Mouse (Mus musculus): ENCODE results near the gene Gpi1. TPM values are rescaled to one million over a fixed set of nuclear protein-coding genes. Genes with fewer than 3 reads are reported as not detected.

Gpi1 gene
- polyA plus RNA-seq (2015; fragmentation: Nextera tagmentation; extraction: Ambion mirVana) = 173 and 218 TPM in 2 replicates

DNA sequence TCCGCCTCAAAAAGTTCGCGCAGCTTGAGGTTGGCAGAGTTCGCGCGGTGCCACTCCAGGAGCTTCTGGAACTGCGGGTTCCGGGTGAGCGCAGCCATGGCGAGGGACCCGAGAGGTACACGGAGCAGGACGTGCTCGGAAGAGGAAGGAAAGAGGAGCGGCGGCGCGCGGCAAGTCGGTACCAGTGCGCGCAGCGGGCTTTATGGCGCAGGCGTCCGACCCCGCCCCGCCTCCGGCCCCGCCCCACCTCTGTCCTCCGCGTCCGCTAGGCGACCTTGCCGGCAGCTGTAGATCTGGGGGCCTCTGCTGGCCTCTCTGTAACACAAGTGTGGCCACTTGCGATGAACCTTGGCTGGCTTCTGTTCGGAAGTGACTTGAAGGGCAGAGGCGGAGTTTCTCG is at the start of gene Gpi1:
Gene Gpi1, minus strand, starts transcription at position 221 of the 400 bp plus-strand sequence.
- ATAC-seq (peak; percentile 63), DNase-seq (peak; percentile 94)
- Histone ChIP-seq H3K36me3 (replicated peaks; ENCODE audit: insufficient read depth, low read length) (peaks cover 25% of the 10 kb centered on the region), H3K4me2 (ENCODE audit: low read depth, low read length) (peak within 1 kb of the TSS; percentile 96), H3K4me3 (ENCODE audit: low read depth, low read length) (peak within 1 kb of the TSS; percentile 88), H3K9me3 (ENCODE audit: low read length) (no peaks in the 10 kb centered on the region), H3K27me3 (ENCODE audit: insufficient read depth, low read length) (no peaks in the 10 kb centered on the region), H3K4me1 (ENCODE audit: insufficient read depth) (peaks cover 54% of the 10 kb centered on the region), H3K27ac (ENCODE audit: low read depth) (peak within 1 kb of the TSS; percentile 89), H3K9ac (replicated peaks) (peak within 1 kb of the TSS; percentile 89)
- 6% methylated on average over 20 of the region's 39 CpGs for WGBS (ENCODE audit: insufficient replicate concordance)
- TF ChIP-seq EP300 (IDR thresholded peaks at IDR 0.05; ENCODE audit: low read depth) (no peak), CTCF (IDR thresholded peaks at IDR 0.05; ENCODE audit: low read depth) (peak; percentile 64)

DNA sequence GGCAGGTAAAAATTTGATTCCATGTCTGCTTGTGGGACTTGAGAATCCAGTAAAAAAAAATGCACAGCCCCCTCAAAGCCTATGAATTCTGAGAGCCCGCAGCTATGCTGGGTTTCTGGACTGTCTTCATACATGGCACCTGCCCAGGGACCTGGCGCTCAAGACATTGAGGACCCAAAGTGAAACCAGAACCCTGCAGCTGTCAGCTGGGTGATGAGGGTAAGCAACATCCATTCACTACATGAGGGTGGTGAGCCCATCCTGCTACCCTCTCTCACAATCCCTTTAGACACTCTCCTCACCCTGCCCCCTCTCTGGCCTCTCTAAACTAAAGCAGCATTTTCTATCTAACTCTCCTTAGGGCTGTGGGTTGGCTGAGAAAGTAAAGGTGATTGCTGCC is 47.5 kb upstream of the Gpi1 start:
- DNase-seq (no peak), ATAC-seq (no peak)
- Histone ChIP-seq H3K9ac (replicated peaks) (no peak overlapping the region), H3K36me3 (replicated peaks; ENCODE audit: insufficient read depth, low read length) (no peaks in the 10 kb centered on the region), H3K4me3 (ENCODE audit: low read depth, low read length) (no peak overlapping the region), H3K27ac (ENCODE audit: low read depth) (no peak overlapping the region), H3K4me2 (ENCODE audit: low read depth, low read length) (no peak overlapping the region), H3K9me3 (ENCODE audit: low read length) (no peaks in the 10 kb centered on the region), H3K27me3 (ENCODE audit: insufficient read depth, low read length) (no peaks in the 10 kb centered on the region), H3K4me1 (ENCODE audit: insufficient read depth) (no peaks in the 10 kb centered on the region)
- TF ChIP-seq CTCF (IDR thresholded peaks at IDR 0.05; ENCODE audit: low read depth) (no peak), EP300 (IDR thresholded peaks at IDR 0.05; ENCODE audit: low read depth) (no peak)
- WGBS (ENCODE audit: insufficient replicate concordance) = 90% methylated on average over 2 of the region's 2 CpGs

- no peak overlapping the region for H3K9ac ChIP-seq (replicated peaks)
- DNase-seq = no peak
- no peaks in the 10 kb centered on the region for H3K9me3 ChIP-seq (ENCODE audit: low read length)
- WGBS (ENCODE audit: insufficient replicate concordance) = 81% methylated on average over 3 of the region's 3 CpGs
- no peaks in the 10 kb centered on the region for H3K27me3 ChIP-seq (ENCODE audit: insufficient read depth, low read length)
- no peak overlapping the region for H3K4me2 ChIP-seq (ENCODE audit: low read depth, low read length)
- no peak for TF ChIP-seq EP300 (IDR thresholded peaks at IDR 0.05; ENCODE audit: low read depth)
- no peak for TF ChIP-seq CTCF (IDR thresholded peaks at IDR 0.05; ENCODE audit: low read depth)
- H3K27ac ChIP-seq (ENCODE audit: low read depth) = no peak overlapping the region
- ATAC-seq = no peak
- H3K4me1 ChIP-seq (ENCODE audit: insufficient read depth) = no peaks in the 10 kb centered on the region
- no peak overlapping the region for H3K4me3 ChIP-seq (ENCODE audit: low read depth, low read length)
- H3K36me3 ChIP-seq (replicated peaks; ENCODE audit: insufficient read depth, low read length) = no peaks in the 10 kb centered on the region
Observed at GRCm38 (mm10) chr7:34276066-34276465, 45.9 kb upstream of the Gpi1 start.

DNA sequence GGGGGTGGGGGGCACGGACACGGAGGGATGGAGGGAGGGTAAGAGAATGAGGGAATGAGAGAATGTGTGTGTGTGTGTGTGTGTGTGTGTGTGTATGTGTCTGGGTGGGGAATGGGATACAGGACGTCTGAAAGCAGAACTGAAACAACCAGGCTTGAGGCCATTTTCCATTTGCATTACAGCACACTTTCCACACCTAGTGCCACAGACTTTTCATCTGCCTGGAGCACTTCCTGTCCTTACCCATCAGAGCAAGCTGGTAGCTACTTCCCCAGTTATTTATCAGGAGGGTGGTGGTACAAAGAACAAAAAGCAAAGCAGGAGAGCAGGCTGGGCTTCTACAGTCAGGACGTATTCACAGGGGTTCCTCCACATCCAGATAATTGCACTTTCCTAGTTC is 42.3 kb upstream of the Gpi1 start:
- H3K4me2 ChIP-seq (ENCODE audit: low read depth, low read length) = no peak overlapping the region
- no peak for DNase-seq
- 61% methylated on average over 4 of the region's 4 CpGs for WGBS (ENCODE audit: insufficient replicate concordance)

GRCm38 (mm10) chr7:34268463-34268862 is 38.3 kb upstream of the Gpi1 start:
- no peaks in the 10 kb centered on the region for H3K27me3 ChIP-seq (ENCODE audit: insufficient read depth, low read length)
- H3K4me3 ChIP-seq (ENCODE audit: low read depth, low read length) = no peak overlapping the region
- H3K4me2 ChIP-seq (ENCODE audit: low read depth, low read length) = no peak overlapping the region
- TF ChIP-seq EP300 (IDR thresholded peaks at IDR 0.05; ENCODE audit: low read depth) (no peak), CTCF (IDR thresholded peaks at IDR 0.05; ENCODE audit: low read depth) (no peak)
- H3K27ac ChIP-seq (ENCODE audit: low read depth) = no peak overlapping the region
- no peak overlapping the region for H3K9ac ChIP-seq (replicated peaks)
- 0 out of 2 replicates have a peak, but pooled peaks cover 1% of the 10 kb centered on the region for H3K36me3 ChIP-seq (replicated peaks; ENCODE audit: insufficient read depth, low read length)
- H3K4me1 ChIP-seq (ENCODE audit: insufficient read depth) = peaks cover 10% of the 10 kb centered on the region
- H3K9me3 ChIP-seq (ENCODE audit: low read length) = no peaks in the 10 kb centered on the region
- ATAC-seq = no peak
- 80% methylated on average over 1 of the region's 1 CpGs for WGBS (ENCODE audit: insufficient replicate concordance)
- DNase-seq = no peak

More for the DNA sequence above, 42.3 kb upstream of the Gpi1 start:
- Histone ChIP-seq H3K4me3 (ENCODE audit: low read depth, low read length) (no peak overlapping the region), H3K27ac (ENCODE audit: low read depth) (no peak overlapping the region), H3K36me3 (replicated peaks; ENCODE audit: insufficient read depth, low read length) (no peaks in the 10 kb centered on the region), H3K27me3 (ENCODE audit: insufficient read depth, low read length) (no peaks in the 10 kb centered on the region), H3K9me3 (ENCODE audit: low read length) (no peaks in the 10 kb centered on the region), H3K4me1 (ENCODE audit: insufficient read depth) (no peaks in the 10 kb centered on the region; the same call in 1 of the 2 replicates), H3K9ac (replicated peaks) (no peak overlapping the region)
- ATAC-seq = no peak
- TF ChIP-seq CTCF (IDR thresholded peaks at IDR 0.05; ENCODE audit: low read depth) (no peak), EP300 (IDR thresholded peaks at IDR 0.05; ENCODE audit: low read depth) (no peak)

DNA sequence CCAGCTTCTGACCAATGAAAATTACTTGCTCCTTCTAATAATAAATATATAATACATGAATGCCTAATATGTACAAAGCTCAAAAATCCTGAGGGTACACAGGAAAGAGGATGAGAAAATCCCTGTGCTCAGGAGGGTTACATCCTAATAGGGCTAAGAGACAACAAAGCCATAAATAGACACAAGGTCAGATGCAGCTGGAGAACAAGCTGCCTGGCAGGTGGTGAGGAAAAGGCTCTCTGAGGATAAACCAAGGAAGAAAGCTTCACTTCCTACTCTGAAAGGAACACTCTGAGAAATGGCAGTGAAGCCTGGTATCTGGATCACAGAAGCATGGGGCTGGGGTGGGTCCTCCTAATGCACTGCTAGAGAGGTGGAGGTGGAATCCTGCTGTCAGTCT is 36.3 kb upstream of the Gpi1 start:
- H3K4me1 ChIP-seq (ENCODE audit: insufficient read depth) = peaks cover 10% of the 10 kb centered on the region
- TF ChIP-seq CTCF (IDR thresholded peaks at IDR 0.05; ENCODE audit: low read depth) (no peak), EP300 (IDR thresholded peaks at IDR 0.05; ENCODE audit: low read depth) (no peak)
- H3K4me3 ChIP-seq (ENCODE audit: low read depth, low read length) = no peak overlapping the region
- H3K27me3 ChIP-seq (ENCODE audit: insufficient read depth, low read length) = no peaks in the 10 kb centered on the region
- H3K9me3 ChIP-seq (ENCODE audit: low read length) = no peaks in the 10 kb centered on the region
- H3K4me2 ChIP-seq (ENCODE audit: low read depth, low read length) = 0 out of 2 replicates have a peak overlapping the region, but pooled peaks have one; percentile 26
- H3K9ac ChIP-seq (replicated peaks) = peak overlapping the region; percentile 18; the same call in 1 of the 2 replicates
- peaks cover 10% of the 10 kb centered on the region; the same call in 1 of the 2 replicates for H3K36me3 ChIP-seq (replicated peaks; ENCODE audit: insufficient read depth, low read length)
- DNase-seq (no peak), ATAC-seq (no peak)
- H3K27ac ChIP-seq (ENCODE audit: low read depth) = peak overlapping the region; percentile 81
